Mouse (Mus musculus) neural tube, embryonic 15.5 days (tissue): Measurements from ENCODE around the gene Gm20388. TPM values are rescaled to one million over a fixed set of nuclear protein-coding genes. Genes with fewer than 3 reads are reported as not detected.

Experiments
- ATAC-seq: fragments of 200-750 bp; cut with Nextera tagmentation; 2 replicates; pipeline ENCODE4 v1.8.0; 2017; ENCODE audit warnings: mild to moderate bottlenecking, moderate TSS enrichment, moderate library complexity; ENCODE audit not compliant: low FRiP score
- H3K27ac ChIP-seq: fragments of 300-500 bp; sonication (generic); replicated peaks from 2 replicates; pipeline ENCODE4 v1.5.1; 2015; ENCODE audit warnings: mild to moderate bottlenecking, inconsistent platforms
- H3K27me3 ChIP-seq: fragments of 300-500 bp; sonication (generic); replicated peaks from 2 replicates; pipeline ENCODE4 v1.6.1; 2015; ENCODE audit warnings: inconsistent platforms
- H3K36me3 ChIP-seq: fragments of 300-500 bp; sonication (generic); 2 replicates; pipeline ENCODE4 v1.6.1; 2015; ENCODE audit warnings: inconsistent platforms
- H3K4me1 ChIP-seq: fragments of 300-500 bp; sonication (generic); 2 replicates; pipeline ENCODE4 v1.6.1; 2015; ENCODE audit warnings: inconsistent platforms
- H3K4me2 ChIP-seq: fragments of 300-500 bp; sonication (generic); 2 replicates; pipeline ENCODE4 v1.6.1; 2015; ENCODE audit warnings: inconsistent platforms, mild to moderate bottlenecking, moderate library complexity
- H3K4me3 ChIP-seq: fragments of 300-500 bp; sonication (generic); replicated peaks from 2 replicates; pipeline ENCODE4 v1.5.1; 2015; ENCODE audit warnings: mild to moderate bottlenecking, inconsistent platforms
- H3K9ac ChIP-seq: fragments of 300-500 bp; sonication (generic); replicated peaks from 2 replicates; pipeline ENCODE4 v1.6.1; 2015; ENCODE audit warnings: mild to moderate bottlenecking, inconsistent platforms
- H3K9me3 ChIP-seq: fragments of 300-500 bp; sonication (generic); replicated peaks from 2 replicates; pipeline ENCODE4 v1.6.1; 2016; ENCODE audit warnings: inconsistent platforms
- WGBS: fragments of 180-500 bp; shearing (Covaris S2); methylation state at CpG from one replicate; pipeline ENCODE4 v1.1.7; 2015; ENCODE audit warnings: mixed read lengths; 5-methylcytosine and 5-hydroxymethylcytosine counted together
- polyA plus RNA-seq: library from polyadenylated mRNA; unstranded; fragments of >200 nt; fragmentation: Nextera tagmentation; extraction: Ambion mirVana; gene quantifications from 2 replicates; pipeline ENCODE4 v1.2.1, GENCODE M21; 2015

The Gm20388 gene
- polyA plus RNA-seq, 1 experiment from 2014 or later = not detected

DNA sequence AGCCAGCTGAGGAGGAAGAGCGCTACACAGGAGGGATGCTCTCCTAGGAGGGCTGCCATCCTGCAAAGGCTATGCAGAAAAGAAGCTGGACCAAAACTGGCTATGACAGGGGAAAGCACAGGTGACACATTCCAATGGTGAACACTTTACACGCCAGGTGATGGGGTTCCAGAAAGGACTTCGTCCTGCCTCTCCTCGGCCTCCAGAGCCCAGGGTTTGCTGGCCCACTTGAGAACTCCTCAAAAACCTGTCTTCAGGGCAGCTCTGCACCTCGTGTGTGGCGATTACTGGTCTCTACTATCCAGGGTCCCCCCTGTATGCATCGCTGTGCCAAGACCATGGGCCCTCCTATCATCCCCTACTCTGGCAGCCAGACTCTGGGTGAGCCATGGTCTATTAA lies 777.9 kb downstream of the Gm20388 start:
- H3K27me3 ChIP-seq = no peaks in the 10 kb centered on the region
- no peak overlapping the region for H3K9ac ChIP-seq
- H3K27ac ChIP-seq = no peak overlapping the region
- no peaks in the 10 kb centered on the region for H3K4me1 ChIP-seq
- H3K4me2 ChIP-seq = no peak overlapping the region
- no peaks in the 10 kb centered on the region for H3K36me3 ChIP-seq
- no peak for ATAC-seq
- WGBS = 87% methylated on average over 7 of the region's 7 CpGs
- no peaks in the 10 kb centered on the region for H3K9me3 ChIP-seq
- no peak overlapping the region for H3K4me3 ChIP-seq

DNA sequence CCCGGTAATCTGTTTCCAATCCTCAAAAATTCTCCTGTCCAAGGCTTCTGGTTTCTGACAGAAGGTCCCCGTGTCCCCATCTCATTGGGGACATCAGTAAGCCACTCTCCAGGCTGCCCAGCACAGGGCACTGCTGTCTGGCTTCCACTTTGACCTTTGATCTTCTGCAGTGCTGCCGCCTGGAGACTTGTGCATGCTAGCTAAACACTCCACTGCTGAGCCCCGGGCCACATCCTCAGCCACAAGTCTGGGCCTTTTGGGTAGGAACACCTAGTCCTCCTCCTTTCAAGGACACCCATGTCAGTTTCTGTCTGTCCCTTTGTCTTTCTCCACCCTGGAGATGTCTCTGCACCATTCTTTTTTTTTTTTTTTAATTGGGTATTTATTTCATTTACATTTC lies 782.3 kb downstream of the Gm20388 start:
- H3K9me3 ChIP-seq = no peaks in the 10 kb centered on the region
- H3K4me3 ChIP-seq = no peak overlapping the region
- H3K27me3 ChIP-seq = no peaks in the 10 kb centered on the region
- peaks cover 9% of the 10 kb centered on the region; the same call in 1 of the 2 replicates for H3K4me1 ChIP-seq
- H3K36me3 ChIP-seq = no peaks in the 10 kb centered on the region
- H3K4me2 ChIP-seq = no peak overlapping the region
- H3K9ac ChIP-seq = no peak overlapping the region
- H3K27ac ChIP-seq = no peak overlapping the region
- ATAC-seq = no peak
- 80% methylated on average over 4 of the region's 4 CpGs for WGBS

DNA sequence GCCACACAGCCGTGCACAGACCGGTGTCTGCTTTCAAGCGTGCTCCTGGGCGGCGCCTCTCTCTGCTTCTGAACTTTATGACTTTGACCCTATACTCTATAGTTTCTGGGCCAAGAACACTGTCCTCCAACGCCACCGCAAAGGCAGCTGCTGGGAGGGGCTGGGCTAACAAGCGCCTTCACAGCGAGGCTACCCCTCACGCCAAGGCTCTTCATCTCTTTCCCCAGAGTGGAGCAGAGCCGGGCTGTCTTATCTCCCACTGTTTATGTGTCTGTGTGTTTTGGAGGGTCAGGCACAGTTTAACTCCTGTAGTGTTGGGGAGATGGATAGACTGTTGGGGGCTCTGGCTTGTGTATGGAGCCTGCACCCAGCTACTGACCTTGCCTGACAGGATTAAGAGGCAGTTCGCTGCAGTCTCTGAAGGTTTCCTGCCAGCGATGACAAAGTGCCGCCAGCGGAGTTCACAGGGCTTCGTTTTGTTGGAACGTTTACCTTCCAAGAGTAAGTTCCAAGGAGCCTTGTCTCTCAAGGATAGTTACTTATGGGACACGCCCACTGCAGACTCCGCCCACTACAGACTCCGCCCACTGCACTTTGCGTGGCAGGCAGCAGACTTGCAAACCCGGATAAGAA lies 783.3 kb downstream of the Gm20388 start:
- no peak overlapping the region for H3K9ac ChIP-seq
- no peaks in the 10 kb centered on the region for H3K36me3 ChIP-seq
- no peak overlapping the region for H3K4me2 ChIP-seq
- H3K9me3 ChIP-seq = no peaks in the 10 kb centered on the region
- H3K4me1 ChIP-seq = peaks cover 9% of the 10 kb centered on the region; the same call in 1 of the 2 replicates
- no peaks in the 10 kb centered on the region for H3K27me3 ChIP-seq
- 40% methylated on average over 22 of the region's 22 CpGs for WGBS
- ATAC-seq = no peak
- no peak overlapping the region for H3K4me3 ChIP-seq
- H3K27ac ChIP-seq = no peak overlapping the region

DNA sequence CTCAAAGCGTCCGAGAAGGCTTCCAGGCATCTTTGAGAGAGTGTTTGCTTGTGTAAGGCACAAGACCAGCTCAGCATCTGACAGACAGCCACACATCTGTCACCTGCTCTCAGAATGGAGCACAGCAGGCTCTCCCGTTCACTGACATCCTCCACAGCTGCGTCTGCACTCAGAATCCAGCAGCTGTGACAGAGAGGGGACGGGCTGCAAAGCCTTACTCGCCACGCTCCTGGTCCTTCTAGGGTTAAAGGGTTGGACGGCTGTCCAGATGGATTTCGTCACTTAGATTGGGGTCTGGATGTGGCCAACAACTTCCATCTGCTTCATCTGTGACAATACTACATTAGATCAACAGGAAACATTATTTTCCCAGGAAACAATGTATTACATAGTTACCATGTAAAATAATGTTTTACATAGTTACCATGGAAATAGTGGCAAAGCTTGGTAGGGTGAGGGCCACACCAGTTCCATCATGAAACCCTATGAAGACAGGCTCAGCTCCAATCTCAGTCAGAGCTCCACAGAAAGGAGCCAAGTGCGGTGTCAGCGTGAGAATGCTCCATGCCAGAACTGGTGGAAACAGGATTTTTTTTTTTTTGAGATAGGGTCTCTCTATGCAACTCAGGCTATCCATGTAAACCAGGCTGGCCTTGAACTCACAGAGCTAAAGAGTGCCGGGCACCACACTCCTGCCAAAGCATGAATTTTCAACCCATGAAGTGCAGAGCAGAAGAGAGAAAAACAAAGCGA lies 785.9 kb downstream of the Gm20388 start:
- ATAC-seq = no peak
- 60% methylated on average over 13 of the region's 13 CpGs for WGBS
- no peak overlapping the region for H3K4me3 ChIP-seq
- no peaks in the 10 kb centered on the region for H3K36me3 ChIP-seq
- no peaks in the 10 kb centered on the region for H3K9me3 ChIP-seq
- H3K4me2 ChIP-seq = no peak overlapping the region
- peaks cover 9% of the 10 kb centered on the region; the same call in 1 of the 2 replicates for H3K4me1 ChIP-seq
- no peak overlapping the region for H3K27ac ChIP-seq
- no peaks in the 10 kb centered on the region for H3K27me3 ChIP-seq
- H3K9ac ChIP-seq = no peak overlapping the region

DNA sequence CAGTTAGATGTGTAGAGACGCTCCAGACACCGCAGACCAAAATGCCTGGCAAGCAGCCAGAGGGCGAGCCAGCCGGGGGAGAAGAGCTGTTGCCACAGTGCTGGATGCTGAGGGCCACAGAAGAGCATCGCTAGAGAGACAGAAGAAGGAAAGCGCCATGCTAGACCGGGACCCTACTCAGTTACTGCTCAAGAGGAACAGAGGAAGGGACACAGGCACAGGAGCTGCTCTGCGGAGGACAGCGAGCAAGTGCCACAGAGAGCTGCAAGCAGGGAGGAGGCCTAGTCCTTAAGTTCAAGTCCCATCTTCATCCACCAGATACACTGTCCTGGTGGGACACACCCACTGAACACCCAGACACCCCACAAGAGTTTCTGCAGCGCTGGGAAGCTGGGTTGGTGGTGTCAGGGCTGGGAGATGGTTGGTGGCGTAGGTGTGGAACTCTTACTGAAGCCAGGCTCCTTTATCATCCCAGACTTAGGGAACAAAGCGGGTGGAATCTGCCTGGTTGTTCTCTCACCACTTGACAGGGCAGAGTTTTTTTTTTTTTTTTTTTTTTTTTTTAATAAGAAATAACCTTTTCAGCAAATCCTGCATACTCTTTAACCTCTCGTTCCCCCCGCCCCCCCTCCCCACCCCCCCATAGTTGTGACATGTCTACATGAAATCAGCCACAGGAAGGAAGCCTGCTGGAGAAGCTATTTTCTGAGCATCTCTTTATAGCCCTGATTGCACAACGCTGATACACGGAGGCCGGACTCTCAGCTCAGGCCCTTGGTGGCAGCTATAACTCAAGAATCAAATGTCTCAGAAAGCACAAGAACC lies 786.7 kb downstream of the Gm20388 start:
- Histone ChIP-seq H3K9ac (no peak overlapping the region), H3K9me3 (no peaks in the 10 kb centered on the region), H3K4me2 (no peak overlapping the region), H3K36me3 (no peaks in the 10 kb centered on the region), H3K4me3 (no peak overlapping the region), H3K27me3 (no peaks in the 10 kb centered on the region), H3K4me1 (peaks cover 9% of the 10 kb centered on the region; the same call in 1 of the 2 replicates), H3K27ac (no peak overlapping the region)
- WGBS = 75% methylated on average over 17 of the region's 17 CpGs
- no peak for ATAC-seq

DNA sequence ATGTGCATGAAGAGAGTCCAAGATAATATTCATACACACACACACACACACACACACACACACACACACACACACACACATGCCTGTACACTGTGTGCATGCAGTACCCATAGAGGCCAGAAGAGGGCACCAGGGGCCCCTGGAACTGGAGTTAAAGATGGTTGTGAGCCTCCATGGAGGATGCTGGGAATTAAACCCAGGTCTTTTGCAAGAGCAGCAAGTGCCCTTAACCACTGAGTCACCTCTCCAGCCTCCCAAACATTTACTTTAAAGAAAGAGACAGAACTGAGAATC lies 787.3 kb downstream of the Gm20388 start:
- no peaks in the 10 kb centered on the region for H3K27me3 ChIP-seq
- no peak overlapping the region for H3K4me3 ChIP-seq
- no peaks in the 10 kb centered on the region for H3K36me3 ChIP-seq
- no peak overlapping the region for H3K9ac ChIP-seq
- H3K27ac ChIP-seq = no peak overlapping the region
- no peak for ATAC-seq
- H3K9me3 ChIP-seq = no peaks in the 10 kb centered on the region
- peaks cover 9% of the 10 kb centered on the region; the same call in 1 of the 2 replicates for H3K4me1 ChIP-seq
- H3K4me2 ChIP-seq = no peak overlapping the region

DNA sequence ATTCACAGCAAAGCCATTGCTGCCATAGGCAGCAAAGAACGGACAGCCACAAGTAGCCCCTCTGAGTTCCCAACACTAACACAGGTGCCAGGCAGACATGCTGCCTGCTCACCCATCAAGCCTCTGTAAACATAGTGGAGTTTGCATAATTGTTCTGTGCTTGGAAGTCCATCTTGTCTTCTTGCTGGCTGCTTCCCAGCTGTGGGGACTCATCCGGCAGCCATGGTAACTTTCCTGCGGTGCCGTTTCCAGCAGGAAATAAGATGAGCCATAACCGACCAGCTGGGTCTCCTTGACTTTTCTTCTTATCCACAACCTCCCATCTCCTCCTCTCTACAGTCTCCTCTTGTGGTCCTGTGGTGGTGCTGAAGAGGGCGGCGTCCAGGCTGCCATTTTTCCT lies 787.8 kb downstream of the Gm20388 start:
- no peaks in the 10 kb centered on the region for H3K36me3 ChIP-seq
- no peaks in the 10 kb centered on the region for H3K9me3 ChIP-seq
- no peaks in the 10 kb centered on the region for H3K27me3 ChIP-seq
- no peak for ATAC-seq
- H3K9ac ChIP-seq = no peak overlapping the region
- H3K27ac ChIP-seq = no peak overlapping the region
- H3K4me2 ChIP-seq = no peak overlapping the region
- no peak overlapping the region for H3K4me3 ChIP-seq
- WGBS = 76% methylated on average over 7 of the region's 7 CpGs
- peaks cover 9% of the 10 kb centered on the region; the same call in 1 of the 2 replicates for H3K4me1 ChIP-seq

DNA sequence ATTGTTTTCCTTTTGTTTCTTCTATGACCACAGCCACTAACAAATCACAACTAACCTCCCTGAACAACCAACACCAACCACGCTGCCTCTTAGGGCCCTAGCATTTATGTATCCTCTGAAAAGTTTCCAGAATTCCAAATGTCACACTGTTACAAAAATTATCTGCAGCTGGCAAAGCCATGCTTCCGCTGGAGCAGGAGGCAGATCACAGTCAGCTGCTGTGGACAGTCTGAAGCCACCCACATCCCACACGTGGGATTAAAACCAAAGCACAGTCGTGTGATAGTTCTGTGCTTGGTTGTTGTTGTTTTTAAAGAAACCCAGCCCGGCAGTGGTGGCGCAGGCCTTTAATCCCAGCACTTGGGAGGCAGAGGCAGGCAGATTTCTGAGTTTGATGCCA lies 788.4 kb downstream of the Gm20388 start:
- ATAC-seq = no peak
- H3K9ac ChIP-seq = no peak overlapping the region
- H3K27me3 ChIP-seq = no peaks in the 10 kb centered on the region
- H3K4me1 ChIP-seq = peaks cover 9% of the 10 kb centered on the region; the same call in 1 of the 2 replicates
- no peaks in the 10 kb centered on the region for H3K36me3 ChIP-seq
- H3K27ac ChIP-seq = no peak overlapping the region
- WGBS = 81% methylated on average over 6 of the region's 6 CpGs
- H3K9me3 ChIP-seq = no peaks in the 10 kb centered on the region
- H3K4me3 ChIP-seq = no peak overlapping the region
- no peak overlapping the region for H3K4me2 ChIP-seq

DNA sequence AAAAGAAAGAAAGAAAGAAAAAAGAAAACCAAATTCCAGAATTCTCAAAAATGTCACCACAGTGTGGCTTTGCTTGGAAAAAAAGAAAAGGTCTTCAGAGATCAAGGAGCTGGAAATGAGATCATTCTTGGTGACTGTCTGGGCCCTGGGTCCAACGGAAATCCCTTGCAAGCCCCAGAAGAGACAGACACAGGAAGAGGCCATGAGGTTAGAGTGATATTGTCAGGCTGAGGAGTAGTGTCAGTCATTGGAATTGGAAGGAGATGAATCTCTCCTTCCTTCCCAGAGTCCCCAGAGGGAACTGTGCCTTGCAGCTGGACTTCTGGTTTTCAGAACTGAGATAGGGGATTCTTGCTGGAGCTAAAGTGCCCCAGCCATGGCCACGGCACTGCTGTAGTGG lies 788.9 kb downstream of the Gm20388 start:
- H3K4me3 ChIP-seq = no peak overlapping the region
- no peak for ATAC-seq
- no peaks in the 10 kb centered on the region for H3K36me3 ChIP-seq
- WGBS = 82% methylated on average over 2 of the region's 2 CpGs
- H3K9me3 ChIP-seq = no peaks in the 10 kb centered on the region
- H3K4me1 ChIP-seq = peaks cover 9% of the 10 kb centered on the region; the same call in 1 of the 2 replicates
- no peak overlapping the region for H3K27ac ChIP-seq
- no peaks in the 10 kb centered on the region for H3K27me3 ChIP-seq
- no peak overlapping the region for H3K9ac ChIP-seq
- no peak overlapping the region for H3K4me2 ChIP-seq

DNA sequence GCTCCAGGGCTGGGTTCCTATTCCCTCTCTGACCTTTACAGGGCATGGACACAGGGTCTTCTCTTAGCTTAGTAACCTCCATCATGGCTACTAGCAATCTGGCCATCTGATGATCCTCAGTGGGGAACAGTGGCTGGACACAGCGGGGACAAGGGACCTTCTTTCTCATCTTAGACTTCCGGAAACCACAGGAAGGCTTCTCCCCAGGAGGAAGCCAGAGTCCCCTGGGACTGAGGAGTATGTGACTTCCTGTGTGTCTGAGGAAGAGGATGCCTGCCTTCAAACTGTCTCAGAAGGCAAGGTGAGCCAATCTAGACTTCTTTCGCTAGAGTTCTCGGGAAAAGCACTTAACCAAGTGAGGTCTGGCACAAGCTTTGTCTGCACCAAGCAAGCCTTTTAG lies 789.4 kb downstream of the Gm20388 start:
- Histone ChIP-seq H3K27me3 (no peaks in the 10 kb centered on the region), H3K9me3 (no peaks in the 10 kb centered on the region), H3K36me3 (no peaks in the 10 kb centered on the region), H3K27ac (no peak overlapping the region), H3K4me2 (no peak overlapping the region), H3K9ac (no peak overlapping the region), H3K4me1 (peaks cover 9% of the 10 kb centered on the region; the same call in 1 of the 2 replicates), H3K4me3 (no peak overlapping the region)
- ATAC-seq = no peak
- WGBS = 93% methylated on average over 4 of the region's 4 CpGs

DNA sequence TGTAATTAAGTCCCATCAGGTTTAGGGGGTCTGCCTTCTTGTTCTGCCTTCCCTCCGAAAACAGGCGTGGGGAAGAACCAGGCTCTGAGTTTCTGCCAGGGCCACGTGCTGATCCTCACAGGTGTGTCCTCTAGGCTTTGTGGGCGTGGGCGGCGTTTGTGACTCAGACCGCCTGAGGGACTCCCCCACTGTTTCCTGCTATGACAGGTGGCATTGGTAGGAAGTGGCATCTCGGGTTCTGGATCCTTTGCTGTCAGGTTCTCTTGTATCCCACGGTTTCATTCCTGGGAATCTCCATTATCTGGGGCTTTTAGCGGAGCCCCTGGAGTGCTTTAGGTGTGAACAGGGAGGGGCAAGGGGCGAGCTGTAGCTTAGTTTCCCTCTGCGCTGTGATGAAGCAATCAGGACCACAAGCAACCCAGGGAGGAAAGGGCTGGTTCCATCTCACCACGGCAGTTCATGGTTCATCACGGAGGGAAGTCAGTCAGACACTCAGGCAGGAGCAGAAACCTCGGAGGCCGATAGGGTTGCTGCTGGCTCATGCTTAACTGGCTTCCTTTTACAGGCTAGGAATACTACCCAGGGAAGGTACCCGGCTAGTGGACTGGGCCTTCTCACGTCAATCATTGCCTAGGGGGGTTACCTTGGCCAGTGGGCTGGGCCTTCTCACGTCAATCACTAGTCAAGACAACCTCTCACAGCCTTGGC lies 791.3 kb downstream of the Gm20388 start:
- H3K4me1 ChIP-seq = no peaks in the 10 kb centered on the region
- ATAC-seq = no peak
- H3K9me3 ChIP-seq = no peaks in the 10 kb centered on the region
- H3K27ac ChIP-seq = no peak overlapping the region
- no peak overlapping the region for H3K4me2 ChIP-seq
- no peak overlapping the region for H3K9ac ChIP-seq
- no peak overlapping the region for H3K4me3 ChIP-seq
- H3K36me3 ChIP-seq = no peaks in the 10 kb centered on the region
- no peaks in the 10 kb centered on the region; the same call in 1 of the 2 replicates for H3K27me3 ChIP-seq
- 65% methylated on average over 19 of the region's 19 CpGs for WGBS
